Mouse (Mus musculus): ENCODE measurements around the gene Fcer1a. TPM values are rescaled to one million over a fixed set of nuclear protein-coding genes. Genes with fewer than 3 reads are reported as not detected.

Fcer1a gene
- total RNA-seq (2023) = not detected

GRCm38 (mm10) chr1:173227081-173227480 is at the start of gene Fcer1a:
Fcer1a (minus strand) TSS chr1:173227214.

GRCm38 (mm10) chr1:173265701-173266100 is 38.7 kb upstream of the Fcer1a start, which contains the start of gene Olfr418:
Olfr418 (plus strand) TSS chr1:173266001.

GRCm38 (mm10) chr1:173212092-173212491 is 14.9 kb downstream of the Fcer1a start, which contains the start of gene Olfr1404:
Olfr1404 (plus strand) TSS chr1:173212392.

GRCm38 (mm10) chr1:173197508-173197907 is 29.5 kb downstream of the Fcer1a start, which contains the start of gene Olfr218:
Olfr218 (plus strand) TSS chr1:173197808.

GRCm38 (mm10) chr1:173190540-173190939 is 36.5 kb downstream of the Fcer1a start, which contains the start of gene Olfr1406:
Olfr1406 (minus strand) TSS chr1:173190640.

Other genes with a start within 250 kb of the Fcer1a start
- gene Olfr1408, start 89.8 kb downstream of the Fcer1a start, total RNA-seq (2023) = not detected
- gene Olfr1406, start 36.6 kb downstream of the Fcer1a start, total RNA-seq (2023) = not detected
- not detected for gene Olfr218, start 29.4 kb downstream of the Fcer1a start, total RNA-seq (2023)
- gene Olfr1404, start 14.8 kb downstream of the Fcer1a start, total RNA-seq (2023) = not detected
- gene Olfr418, start 38.8 kb upstream of the Fcer1a start, total RNA-seq (2023) = not detected
- not detected for gene Mptx2, start 50.6 kb upstream of the Fcer1a start, total RNA-seq (2023)
- not detected for gene Ackr1, start 106.5 kb upstream of the Fcer1a start, total RNA-seq (2023)
- gene Aim2, start 123.7 kb upstream of the Fcer1a start, total RNA-seq (2023) = 10 to 100 TPM; 49.3 to 72.0 TPM
- gene Cadm3, start 140.5 kb upstream of the Fcer1a start, total RNA-seq (2023) = under 1 TPM in 1 of 2 experiments, not detected in 1; 0.15 TPM